Mouse (Mus musculus): ENCODE measurements around the gene Brinp1. TPM values are rescaled to one million over a fixed set of nuclear protein-coding genes. Genes with fewer than 3 reads are reported as not detected.

Gene Brinp1
- 2.4 and 3.3 TPM in 2 replicates for polyA plus RNA-seq (2014; fragmentation: Nextera tagmentation; extraction: Ambion mirVana)

DNA sequence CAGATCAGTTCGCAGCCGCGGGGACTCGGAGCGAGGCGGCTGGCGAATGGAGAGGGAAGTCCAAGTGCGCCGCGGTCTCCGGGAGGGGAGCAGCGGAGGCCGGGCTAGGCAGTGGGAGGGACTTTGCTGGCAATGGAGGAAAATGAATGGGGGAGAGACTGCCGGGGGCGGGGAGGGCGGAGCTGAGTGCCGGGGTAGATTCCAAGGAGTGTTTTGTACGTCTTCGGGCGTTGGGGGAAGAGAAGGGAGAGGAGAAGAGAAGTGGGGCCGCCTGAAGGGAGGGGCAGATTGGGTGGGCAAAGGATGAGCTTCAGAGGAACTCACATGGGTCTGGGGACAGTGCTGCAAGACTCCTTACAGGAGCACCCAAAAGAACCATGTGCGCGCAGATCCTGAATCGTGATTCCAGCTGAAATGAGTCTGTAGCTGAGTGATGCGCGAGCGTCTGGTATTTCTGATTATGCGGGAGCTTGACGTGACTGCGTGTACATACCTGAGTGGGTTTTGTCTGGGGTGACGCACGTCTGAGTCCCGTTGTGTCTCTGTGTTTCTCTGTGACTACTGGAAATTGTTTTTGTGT, at the start of gene Brinp1:
Brinp1 (minus strand) TSS at position 76 of the 580 bp plus-strand sequence.
- H3K27me3 ChIP-seq (ENCODE audit: control insufficient read depth, insufficient read depth, low read length), result peaks cover 20% of the 10 kb centered on the region
- H3K9ac ChIP-seq (ENCODE audit: low read length), result no peak within 1 kb of the TSS
- no peak within 1 kb of the TSS for H3K27ac ChIP-seq (replicated peaks; ENCODE audit: low read depth, low read length)
- DNase-seq (ENCODE audit: low spot score), result peak; percentile 82
- no peaks in the 10 kb centered on the region for H3K9me3 ChIP-seq (ENCODE audit: control insufficient read depth, low read length)
- H3K4me3 ChIP-seq (ENCODE audit: low read depth, low read length), result peak within 1 kb of the TSS; percentile 44
- peak within 1 kb of the TSS; percentile 81 for H3K4me2 ChIP-seq (ENCODE audit: low read depth, severe bottlenecking)
- WGBS, result under 1% methylated on average over 33 of the region's 33 CpGs
- peak; percentile 91 for ATAC-seq (ENCODE audit: insufficient number of reproducible peaks, low FRiP score, low TSS enrichment, low read depth)
- no peaks in the 10 kb centered on the region for H3K4me1 ChIP-seq (ENCODE audit: control insufficient read depth, insufficient read depth, low read length)
- no peaks in the 10 kb centered on the region for H3K36me3 ChIP-seq (ENCODE audit: control insufficient read depth, insufficient read depth, low read length)

GRCm38 (mm10) chr4:68957265-68957664, 3.1 kb upstream of the Brinp1 start:
- Histone ChIP-seq H3K36me3 (ENCODE audit: control insufficient read depth, insufficient read depth, low read length) (no peaks in the 10 kb centered on the region), H3K4me2 (ENCODE audit: low read depth, severe bottlenecking) (no peak overlapping the region), H3K27me3 (ENCODE audit: control insufficient read depth, insufficient read depth, low read length) (peaks cover 19% of the 10 kb centered on the region), H3K4me3 (ENCODE audit: low read depth, low read length) (no peak overlapping the region), H3K9ac (ENCODE audit: low read length) (no peak overlapping the region), H3K27ac (replicated peaks; ENCODE audit: low read depth, low read length) (no peak overlapping the region), H3K4me1 (ENCODE audit: control insufficient read depth, insufficient read depth, low read length) (no peaks in the 10 kb centered on the region), H3K9me3 (ENCODE audit: control insufficient read depth, low read length) (no peaks in the 10 kb centered on the region)
- ATAC-seq (ENCODE audit: insufficient number of reproducible peaks, low FRiP score, low TSS enrichment, low read depth), result no peak
- DNase-seq (ENCODE audit: low spot score), result no peak
- WGBS, result 73% methylated on average over 2 of the region's 2 CpGs

DNA sequence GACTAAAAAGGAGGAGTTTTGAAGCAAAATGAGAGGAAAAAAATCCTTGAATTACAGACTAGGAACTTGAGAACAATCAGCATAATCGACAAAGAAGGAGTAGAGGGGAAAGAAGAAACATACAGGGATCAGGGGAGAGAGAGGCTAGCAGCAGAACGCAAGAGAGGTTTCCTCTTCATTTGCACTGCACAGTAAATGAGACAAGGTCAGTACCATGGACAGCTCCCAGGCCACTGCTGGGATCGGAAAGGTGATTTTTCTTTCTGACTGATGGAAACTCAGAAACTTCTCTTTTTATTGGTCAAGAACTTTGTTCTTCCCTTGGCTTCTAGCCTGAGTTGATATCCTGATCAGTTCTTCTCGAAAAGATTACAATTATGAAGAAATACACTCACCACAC, 1.4 kb upstream of the Brinp1 start:
- DNase-seq (ENCODE audit: low spot score), result peak; percentile 87
- Histone ChIP-seq H3K4me2 (ENCODE audit: low read depth, severe bottlenecking) (no peak overlapping the region), H3K4me1 (ENCODE audit: control insufficient read depth, insufficient read depth, low read length) (no peaks in the 10 kb centered on the region), H3K9ac (ENCODE audit: low read length) (no peak overlapping the region), H3K36me3 (ENCODE audit: control insufficient read depth, insufficient read depth, low read length) (no peaks in the 10 kb centered on the region), H3K4me3 (ENCODE audit: low read depth, low read length) (no peak overlapping the region), H3K27me3 (ENCODE audit: control insufficient read depth, insufficient read depth, low read length) (peaks cover 20% of the 10 kb centered on the region), H3K9me3 (ENCODE audit: control insufficient read depth, low read length) (no peaks in the 10 kb centered on the region), H3K27ac (replicated peaks; ENCODE audit: low read depth, low read length) (no peak overlapping the region)
- 4% methylated on average over 4 of the region's 4 CpGs for WGBS
- no peak for ATAC-seq (ENCODE audit: insufficient number of reproducible peaks, low FRiP score, low TSS enrichment, low read depth)

DNA sequence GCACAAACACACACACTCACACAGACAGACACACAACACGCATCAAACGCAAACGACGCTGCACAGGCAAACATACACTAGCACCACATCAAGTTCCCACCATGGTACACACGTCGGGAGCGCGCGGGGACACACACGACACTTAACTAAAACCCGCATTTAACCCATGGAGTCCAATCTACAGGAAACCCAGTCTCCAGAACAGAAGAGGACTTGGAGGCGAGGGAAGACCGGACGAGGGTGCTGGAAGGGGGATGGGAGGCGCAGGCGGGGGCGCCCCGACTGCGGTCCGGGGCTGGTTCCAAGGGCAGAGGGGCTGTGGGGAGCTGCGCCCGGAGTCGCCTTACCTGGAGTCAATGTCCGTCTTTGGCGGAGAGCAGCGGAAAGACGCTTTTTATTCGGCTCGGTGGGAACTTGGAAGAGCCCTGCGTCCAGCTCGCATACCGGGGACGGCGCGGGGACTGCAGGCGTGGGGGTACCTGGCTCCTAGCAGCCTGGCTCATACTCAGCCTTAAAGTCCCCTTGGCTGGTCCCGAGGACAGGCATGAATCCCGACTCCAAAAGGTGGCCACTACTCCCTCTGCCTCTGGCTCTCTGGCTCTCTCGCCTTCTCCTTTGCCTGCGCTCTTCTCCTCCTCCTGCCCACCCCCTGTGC, 403 bp downstream of the Brinp1 start:
- peak overlapping the region; percentile 44 for H3K4me3 ChIP-seq (ENCODE audit: low read depth, low read length)
- no peak overlapping the region for H3K27ac ChIP-seq (replicated peaks; ENCODE audit: low read depth, low read length)
- H3K4me2 ChIP-seq (ENCODE audit: low read depth, severe bottlenecking), result peak overlapping the region; percentile 81
- no peaks in the 10 kb centered on the region for H3K9me3 ChIP-seq (ENCODE audit: control insufficient read depth, low read length)
- no peak overlapping the region for H3K9ac ChIP-seq (ENCODE audit: low read length)
- H3K36me3 ChIP-seq (ENCODE audit: control insufficient read depth, insufficient read depth, low read length), result no peaks in the 10 kb centered on the region
- no peaks in the 10 kb centered on the region for H3K4me1 ChIP-seq (ENCODE audit: control insufficient read depth, insufficient read depth, low read length)
- peaks cover 20% of the 10 kb centered on the region for H3K27me3 ChIP-seq (ENCODE audit: control insufficient read depth, insufficient read depth, low read length)
- DNase-seq (ENCODE audit: low spot score) (peak; percentile 35), ATAC-seq (ENCODE audit: insufficient number of reproducible peaks, low FRiP score, low TSS enrichment, low read depth) (peak; percentile 41)
- under 1% methylated on average over 39 of the region's 40 CpGs for WGBS

GRCm38 (mm10) chr4:68953131-68953551, 1.1 kb downstream of the Brinp1 start:
- no peaks in the 10 kb centered on the region for H3K36me3 ChIP-seq (ENCODE audit: control insufficient read depth, insufficient read depth, low read length)
- WGBS, result 13% methylated on average over 8 of the region's 8 CpGs
- no peak overlapping the region for H3K27ac ChIP-seq (replicated peaks; ENCODE audit: low read depth, low read length)
- peak overlapping the region; percentile 44; the same call in 1 of the 2 replicates for H3K4me3 ChIP-seq (ENCODE audit: low read depth, low read length)
- no peaks in the 10 kb centered on the region for H3K4me1 ChIP-seq (ENCODE audit: control insufficient read depth, insufficient read depth, low read length)
- no peaks in the 10 kb centered on the region for H3K9me3 ChIP-seq (ENCODE audit: control insufficient read depth, low read length)
- no peak overlapping the region for H3K9ac ChIP-seq (ENCODE audit: low read length)
- DNase-seq (ENCODE audit: low spot score), result no peak
- ATAC-seq (ENCODE audit: insufficient number of reproducible peaks, low FRiP score, low TSS enrichment, low read depth), result no peak
- H3K4me2 ChIP-seq (ENCODE audit: low read depth, severe bottlenecking), result peak overlapping the region; percentile 81; the same call in 1 of the 2 replicates
- peaks cover 20% of the 10 kb centered on the region for H3K27me3 ChIP-seq (ENCODE audit: control insufficient read depth, insufficient read depth, low read length)

DNA sequence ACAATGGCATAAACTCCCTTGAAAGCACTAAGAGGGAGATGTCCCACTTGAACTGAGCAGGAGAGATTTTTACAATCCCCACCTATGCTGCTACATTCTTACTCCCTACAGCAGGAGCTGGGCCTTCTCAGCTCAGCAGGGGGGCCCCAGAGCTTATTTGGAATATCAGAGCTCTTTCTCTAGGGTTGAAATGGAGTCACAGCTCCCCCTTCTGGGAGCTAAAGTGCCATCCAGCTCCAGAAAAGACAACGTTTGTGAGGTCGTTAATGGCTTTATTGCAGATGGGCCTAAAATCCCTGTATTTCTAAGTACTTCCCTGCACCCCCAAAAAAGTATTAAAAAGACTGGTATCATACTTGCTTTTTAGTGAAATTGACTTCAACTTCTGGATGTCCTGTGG, 3.6 kb downstream of the Brinp1 start:
- no peaks in the 10 kb centered on the region for H3K4me1 ChIP-seq (ENCODE audit: control insufficient read depth, insufficient read depth, low read length)
- WGBS, result 5% methylated on average over 2 of the region's 2 CpGs

GRCm38 (mm10) chr4:68942938-68943337, 11.3 kb downstream of the Brinp1 start:
- ATAC-seq (ENCODE audit: insufficient number of reproducible peaks, low FRiP score, low TSS enrichment, low read depth) (no peak), DNase-seq (ENCODE audit: low spot score) (no peak)
- no peaks in the 10 kb centered on the region for H3K36me3 ChIP-seq (ENCODE audit: control insufficient read depth, insufficient read depth, low read length)
- no peak overlapping the region for H3K4me3 ChIP-seq (ENCODE audit: low read depth, low read length)
- H3K27me3 ChIP-seq (ENCODE audit: control insufficient read depth, insufficient read depth, low read length), result no peaks in the 10 kb centered on the region
- 90% methylated on average over 2 of the region's 2 CpGs for WGBS
- no peak overlapping the region for H3K4me2 ChIP-seq (ENCODE audit: low read depth, severe bottlenecking)
- no peak overlapping the region for H3K9ac ChIP-seq (ENCODE audit: low read length)
- no peak overlapping the region for H3K27ac ChIP-seq (replicated peaks; ENCODE audit: low read depth, low read length)
- H3K4me1 ChIP-seq (ENCODE audit: control insufficient read depth, insufficient read depth, low read length), result no peaks in the 10 kb centered on the region
- no peaks in the 10 kb centered on the region for H3K9me3 ChIP-seq (ENCODE audit: control insufficient read depth, low read length)

More for the DNA sequence above, 3.6 kb downstream of the Brinp1 start:
- ATAC-seq (ENCODE audit: insufficient number of reproducible peaks, low FRiP score, low TSS enrichment, low read depth), result no peak
- Histone ChIP-seq H3K9ac (ENCODE audit: low read length) (no peak overlapping the region), H3K9me3 (ENCODE audit: control insufficient read depth, low read length) (no peaks in the 10 kb centered on the region), H3K36me3 (ENCODE audit: control insufficient read depth, insufficient read depth, low read length) (no peaks in the 10 kb centered on the region), H3K27me3 (ENCODE audit: control insufficient read depth, insufficient read depth, low read length) (peaks cover 20% of the 10 kb centered on the region), H3K27ac (replicated peaks; ENCODE audit: low read depth, low read length) (no peak overlapping the region), H3K4me3 (ENCODE audit: low read depth, low read length) (no peak overlapping the region), H3K4me2 (ENCODE audit: low read depth, severe bottlenecking) (no peak overlapping the region)
- DNase-seq (ENCODE audit: low spot score), result peak; percentile 51

DNA sequence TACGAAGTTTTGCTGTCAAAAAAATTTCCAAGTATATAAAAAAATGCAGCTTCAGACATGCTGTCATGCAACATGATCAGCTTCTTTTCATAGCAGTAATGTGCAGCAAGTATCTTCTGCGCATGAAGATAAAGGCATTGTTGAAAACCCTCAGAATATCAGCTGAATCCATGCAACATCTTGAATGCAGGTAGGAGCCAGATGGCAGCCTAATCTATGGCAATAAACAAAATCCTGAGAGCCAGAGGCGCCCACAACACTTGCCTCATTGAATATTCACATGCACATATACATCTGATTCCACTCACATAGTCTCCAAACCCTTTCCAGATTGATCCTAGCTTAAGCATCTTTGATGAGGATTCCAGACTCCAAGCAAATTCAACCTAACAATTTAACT, 24.2 kb downstream of the Brinp1 start:
- Histone ChIP-seq H3K27ac (replicated peaks; ENCODE audit: low read depth, low read length) (no peak overlapping the region), H3K9me3 (ENCODE audit: control insufficient read depth, low read length) (no peaks in the 10 kb centered on the region), H3K4me2 (ENCODE audit: low read depth, severe bottlenecking) (no peak overlapping the region), H3K36me3 (ENCODE audit: control insufficient read depth, insufficient read depth, low read length) (no peaks in the 10 kb centered on the region), H3K4me1 (ENCODE audit: control insufficient read depth, insufficient read depth, low read length) (no peaks in the 10 kb centered on the region), H3K4me3 (ENCODE audit: low read depth, low read length) (no peak overlapping the region), H3K27me3 (ENCODE audit: control insufficient read depth, insufficient read depth, low read length) (no peaks in the 10 kb centered on the region), H3K9ac (ENCODE audit: low read length) (no peak overlapping the region)
- 71% methylated on average over 3 of the region's 3 CpGs for WGBS
- ATAC-seq (ENCODE audit: insufficient number of reproducible peaks, low FRiP score, low TSS enrichment, low read depth) (no peak), DNase-seq (ENCODE audit: low spot score) (no peak)

Data from limb, embryonic 11.5 days (tissue).